Mouse (Mus musculus): ENCODE results near the gene Esrrg.
A peak's percentile ranks its signal among the peaks of the same experiment; 100 is the strongest.

Gene Esrrg

DNA sequence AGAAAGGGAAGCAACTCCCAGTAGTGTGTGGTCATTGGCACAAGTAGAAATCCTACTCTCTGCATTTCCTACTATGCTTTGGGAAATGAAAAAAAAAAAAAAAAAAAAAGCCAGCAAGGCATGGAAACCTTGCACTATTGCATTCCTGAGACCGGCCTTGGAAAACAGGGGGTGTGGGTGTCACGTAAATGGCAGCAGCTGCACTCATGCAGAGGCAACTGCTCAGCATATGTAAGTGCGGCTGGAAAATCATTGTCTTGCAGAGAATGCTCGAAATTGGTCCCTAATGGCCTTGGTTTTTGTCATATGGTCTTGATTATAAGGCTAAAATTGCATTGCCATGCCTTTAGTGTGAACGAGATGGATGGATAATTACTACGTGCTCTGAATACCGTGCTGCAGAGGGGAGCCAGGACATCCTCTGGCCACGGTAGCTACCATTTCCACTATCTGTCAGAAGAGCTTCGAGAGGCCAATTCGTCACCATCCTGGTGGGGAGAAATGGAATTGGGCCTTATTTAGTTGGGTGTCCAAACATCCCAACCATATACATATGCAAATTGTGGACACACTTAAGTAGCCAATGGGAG is 171.1 kb downstream of the Esrrg start:
- peak; percentile 53 for DNase-seq

DNA sequence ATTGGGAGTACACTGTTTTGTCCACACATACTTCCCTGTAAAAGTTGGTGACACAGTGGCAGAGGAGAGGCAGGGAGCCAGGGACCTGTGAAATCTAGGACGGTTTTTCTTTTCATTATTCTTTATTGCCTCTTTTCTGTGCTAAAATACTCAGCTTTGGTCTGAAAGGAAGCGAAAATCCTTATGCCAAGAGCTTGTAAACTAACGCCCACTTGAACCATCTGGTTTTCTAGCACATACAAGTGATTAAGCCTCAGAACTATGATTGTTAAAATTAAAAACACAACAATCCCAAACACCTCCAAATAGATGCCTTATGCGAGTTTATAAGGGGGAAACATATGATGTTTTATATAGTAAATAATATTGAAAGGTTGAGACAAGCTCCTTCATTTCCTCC is 176.6 kb downstream of the Esrrg start:
- no peak for DNase-seq

GRCm38 (mm10) chr1:187787055-187788016 is 178.7 kb downstream of the Esrrg start:
- peak; percentile 29 for DNase-seq

DNA sequence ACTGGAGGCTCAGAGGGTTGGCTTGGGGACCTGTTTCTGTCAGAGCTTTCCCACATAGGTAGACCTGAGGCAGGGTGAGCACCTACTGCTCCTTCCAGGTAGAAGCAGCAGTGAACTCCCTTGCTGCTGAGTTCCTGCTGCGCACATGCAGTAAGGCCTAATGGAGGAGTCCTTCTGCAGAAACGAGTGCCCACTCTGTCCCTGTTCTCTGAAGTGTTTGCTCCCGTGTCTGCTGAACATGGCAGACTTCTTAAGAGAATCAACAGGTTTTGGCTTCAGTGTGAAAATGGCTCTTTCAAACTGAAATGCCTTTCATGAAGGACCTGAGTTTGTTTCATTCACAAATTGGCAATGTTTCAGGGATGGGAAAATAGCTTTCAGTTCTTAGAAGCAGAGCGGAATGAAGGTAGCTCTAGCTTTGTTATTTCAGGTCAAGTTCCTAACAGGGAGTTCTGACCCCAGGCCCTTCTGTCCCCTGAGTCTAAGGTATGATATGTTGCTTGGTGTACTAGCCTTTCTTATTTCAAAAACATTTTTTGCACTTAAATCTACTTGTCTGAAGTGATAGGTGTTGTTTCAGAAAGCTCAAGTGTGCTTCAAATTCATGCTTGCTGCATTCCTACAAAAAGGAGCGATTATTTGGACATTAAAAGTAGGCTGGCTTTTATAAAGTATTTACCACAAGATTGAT is 185.8 kb downstream of the Esrrg start:
- no peak for DNase-seq

DNA sequence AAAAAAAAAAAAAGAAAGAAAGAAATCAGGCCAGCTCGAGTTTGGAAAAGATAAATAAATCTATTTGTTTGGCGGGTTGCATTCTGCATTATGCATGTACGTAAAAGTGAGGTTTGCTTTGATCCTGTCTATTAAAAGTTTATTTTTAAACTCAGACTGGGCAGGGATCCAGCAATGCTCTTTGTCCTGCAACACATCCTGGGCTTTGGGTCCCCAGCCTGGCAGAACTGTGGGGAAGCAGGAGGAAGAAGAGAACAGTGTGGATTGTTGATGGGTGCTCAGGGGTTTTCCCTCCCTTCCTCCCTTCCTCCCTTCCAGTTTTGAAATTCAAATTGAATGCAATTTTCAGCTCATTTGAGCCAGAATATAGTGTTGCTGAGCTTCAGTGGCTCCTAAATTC is 187.0 kb downstream of the Esrrg start:
- DNase-seq: no peak

DNA sequence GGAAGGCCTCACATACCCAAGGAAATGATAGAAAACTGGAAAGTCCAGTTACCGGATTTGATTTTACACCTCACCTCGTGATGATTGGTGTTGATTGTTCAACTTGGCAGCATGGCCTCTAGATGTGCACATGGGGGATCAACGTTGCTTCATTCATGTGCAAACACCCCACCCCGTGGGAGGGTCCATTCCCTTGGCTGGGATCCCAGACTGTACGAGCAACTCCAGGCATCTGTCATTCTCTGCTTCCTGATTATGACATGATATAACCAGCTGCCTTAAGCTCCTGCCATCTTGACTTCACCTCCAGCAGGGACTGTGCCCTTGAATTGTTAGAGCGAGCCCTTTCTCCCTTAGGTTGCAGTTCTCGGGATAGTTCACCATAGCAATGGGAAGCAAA is 190.7 kb downstream of the Esrrg start:
- DNase-seq: no peak

DNA sequence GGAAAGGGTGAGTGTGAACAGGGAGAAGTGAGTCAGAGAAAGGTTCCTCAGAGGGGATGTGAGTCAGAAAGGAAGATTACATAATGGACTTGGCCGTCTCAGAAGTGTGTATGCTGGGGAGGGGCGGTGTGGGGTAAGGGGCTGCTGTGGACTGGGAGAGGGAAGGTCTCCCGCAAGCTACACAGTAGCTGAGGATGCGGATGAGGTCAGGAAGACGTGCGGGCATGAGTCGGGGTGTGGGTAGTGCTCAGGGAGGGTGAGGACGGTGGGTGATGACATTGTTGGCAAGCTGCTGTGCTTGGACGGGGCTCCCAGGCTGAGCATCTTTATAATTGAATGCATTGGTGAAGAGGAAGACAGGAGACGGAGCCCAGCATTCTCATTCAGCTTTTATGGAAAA is 192.2 kb downstream of the Esrrg start:
- DNase-seq: no peak

GRCm38 (mm10) chr1:187803566-187803965 is 195.0 kb downstream of the Esrrg start:
- DNase-seq: peak; percentile 20

DNA sequence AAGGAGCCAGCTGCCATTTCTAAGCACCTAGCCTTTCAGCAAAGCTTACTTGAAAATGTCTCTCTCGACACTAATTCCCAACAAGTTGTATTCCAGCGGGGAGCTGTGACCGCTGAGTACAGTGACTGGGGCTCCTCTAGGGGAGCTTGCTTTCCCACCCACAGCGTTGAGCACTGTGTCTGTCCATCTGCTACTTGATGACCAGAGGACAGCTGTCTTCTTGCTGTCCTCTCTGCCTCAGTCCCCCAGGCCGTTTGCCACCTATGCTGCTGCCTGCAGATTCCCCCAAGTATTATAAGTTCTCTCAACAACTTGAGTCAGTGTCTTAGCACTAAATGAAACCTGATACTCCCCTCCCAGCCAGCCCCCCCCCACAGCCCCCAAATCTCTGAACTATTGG is 195.4 kb downstream of the Esrrg start:
- peak; percentile 28 for DNase-seq

- no peak for DNase-seq
Measured at GRCm38 (mm10) chr1:187805001-187805400, 196.4 kb downstream of the Esrrg start.

- DNase-seq: peak; percentile 29
Measured at GRCm38 (mm10) chr1:187807477-187808390, 199.1 kb downstream of the Esrrg start.

DNA sequence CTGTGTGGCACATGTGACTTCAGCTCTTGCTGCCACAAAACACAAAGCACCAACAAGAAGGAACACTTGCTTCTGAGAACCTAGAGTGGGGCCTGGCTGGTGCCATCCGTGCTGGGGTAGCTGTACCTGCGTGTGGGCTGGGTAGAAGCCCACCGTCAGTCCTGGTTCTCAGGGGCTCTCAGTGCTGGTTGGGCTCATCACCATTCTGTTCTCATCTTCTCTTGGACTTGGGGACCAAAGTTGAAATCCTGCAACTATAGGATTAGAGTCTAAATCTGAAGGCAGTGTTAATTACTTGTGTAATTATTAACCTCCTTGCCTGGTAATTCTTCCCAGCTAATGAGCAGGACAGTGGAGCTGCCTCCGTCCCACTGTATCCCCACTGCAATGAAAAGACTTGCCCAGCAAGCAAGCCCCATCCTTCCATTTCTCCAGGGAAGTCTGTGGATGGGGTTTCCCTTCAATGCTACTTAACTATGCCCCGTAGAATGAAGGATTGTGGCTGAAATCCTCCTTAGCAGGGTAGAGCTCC is 199.9 kb downstream of the Esrrg start:
- no peak for DNase-seq

DNA sequence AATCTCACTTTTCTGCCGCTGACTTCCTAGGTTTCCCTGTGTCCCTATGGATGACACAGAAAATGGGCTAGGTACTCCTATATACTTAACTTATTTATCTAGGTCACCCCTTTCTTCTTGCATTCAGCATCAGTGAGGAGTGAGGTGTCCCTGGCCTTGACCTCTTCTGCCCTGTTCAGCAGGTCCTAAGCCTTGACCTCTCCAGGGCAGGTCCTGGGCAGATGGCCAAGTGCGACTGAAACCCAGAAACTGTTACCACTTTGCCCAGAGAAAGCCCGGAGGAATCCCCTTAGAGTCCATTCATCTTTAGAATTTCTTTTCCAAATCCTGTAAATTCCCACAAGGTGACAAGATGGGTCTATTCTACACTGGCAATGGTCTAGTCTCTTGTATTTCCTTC is 201.0 kb downstream of the Esrrg start:
- no peak for DNase-seq

DNA sequence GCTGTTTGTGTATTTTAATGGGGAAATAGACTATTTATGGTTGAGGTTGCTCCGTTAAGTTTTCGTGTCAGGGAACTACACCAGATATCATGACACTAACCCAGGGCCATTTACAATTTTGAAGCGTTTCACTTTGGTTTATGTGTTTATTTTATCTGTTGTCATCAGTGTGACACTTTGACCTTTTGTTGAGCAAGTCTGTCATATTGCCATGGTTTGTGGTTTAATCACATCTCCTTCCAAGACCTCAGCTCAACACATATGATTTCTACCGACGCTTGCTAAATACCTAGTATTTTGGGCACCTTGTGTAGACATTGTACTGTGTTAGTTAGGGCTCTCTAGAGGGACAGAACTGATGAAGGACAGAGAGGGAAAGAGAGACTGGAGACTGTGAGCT is 210.8 kb downstream of the Esrrg start:
- DNase-seq: no peak

- DNase-seq: peak; percentile 20
Measured at GRCm38 (mm10) chr1:187821368-187821811, 212.8 kb downstream of the Esrrg start.

DNA sequence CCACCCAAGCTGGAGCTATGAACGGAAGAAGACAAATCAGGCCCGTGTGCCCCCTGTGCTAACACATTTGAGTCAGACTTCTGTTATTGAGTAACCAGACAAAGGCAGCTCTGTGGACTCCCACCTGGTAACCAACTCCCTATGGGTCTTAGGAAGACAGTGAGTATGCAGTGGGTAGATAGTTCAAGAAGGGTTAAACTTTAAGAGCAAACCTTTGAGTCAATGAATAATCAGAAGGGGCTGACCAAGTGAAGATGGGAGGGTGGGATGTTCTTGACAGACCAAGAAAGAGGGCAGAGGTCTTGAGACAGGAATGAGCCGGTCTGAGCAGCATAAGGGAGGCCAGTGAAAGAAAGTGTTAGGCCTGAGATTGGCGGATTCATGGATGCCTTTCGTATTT is 214.8 kb downstream of the Esrrg start:
- no peak for DNase-seq

GRCm38 (mm10) chr1:187825421-187826097 is 217.0 kb downstream of the Esrrg start:
- DNase-seq: no peak

GRCm38 (mm10) chr1:187826140-187826539 is 217.5 kb downstream of the Esrrg start:
- no peak for DNase-seq

DNA sequence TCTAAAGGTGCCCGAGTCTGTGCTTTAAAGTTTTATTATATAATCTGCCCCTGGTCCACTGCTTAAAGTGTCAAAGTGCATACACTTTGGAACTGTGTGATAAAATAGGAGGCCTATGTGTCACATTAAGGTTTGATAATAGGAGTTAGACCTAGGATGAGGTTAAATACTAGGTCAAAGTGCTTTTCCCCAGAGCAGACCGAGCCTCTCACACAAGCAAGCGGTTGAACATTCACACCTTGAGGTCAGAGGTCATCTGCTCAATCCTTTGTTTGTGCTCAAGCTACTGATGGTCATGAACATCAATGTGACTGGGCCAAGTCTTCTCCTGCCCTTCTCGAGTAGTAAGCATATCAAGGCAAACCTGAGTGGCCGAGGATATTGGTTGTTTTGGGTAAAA is 218.3 kb downstream of the Esrrg start:
- no peak for DNase-seq

DNA sequence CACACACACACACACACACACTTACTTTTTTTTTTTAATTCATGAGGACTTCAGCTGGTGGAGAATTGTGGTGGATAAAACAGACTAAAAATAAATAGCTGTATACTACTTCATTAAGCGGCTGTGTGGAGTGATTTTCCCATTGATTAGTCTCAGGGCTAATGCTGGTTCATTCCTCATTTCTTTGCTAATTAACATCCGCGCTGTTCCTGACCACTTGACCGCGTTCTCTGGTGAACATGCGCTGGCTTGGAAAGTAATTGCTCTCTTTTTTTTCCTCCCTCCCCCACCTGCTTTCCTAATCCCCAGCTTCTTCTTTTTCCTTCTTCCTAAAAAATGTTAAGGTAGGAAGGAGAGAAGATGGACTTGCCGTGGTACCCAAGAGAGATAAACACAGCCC is 222.3 kb downstream of the Esrrg start:
- no peak for DNase-seq

GRCm38 (mm10) chr1:187832851-187833250 is 224.3 kb downstream of the Esrrg start:
- no peak for DNase-seq

DNA sequence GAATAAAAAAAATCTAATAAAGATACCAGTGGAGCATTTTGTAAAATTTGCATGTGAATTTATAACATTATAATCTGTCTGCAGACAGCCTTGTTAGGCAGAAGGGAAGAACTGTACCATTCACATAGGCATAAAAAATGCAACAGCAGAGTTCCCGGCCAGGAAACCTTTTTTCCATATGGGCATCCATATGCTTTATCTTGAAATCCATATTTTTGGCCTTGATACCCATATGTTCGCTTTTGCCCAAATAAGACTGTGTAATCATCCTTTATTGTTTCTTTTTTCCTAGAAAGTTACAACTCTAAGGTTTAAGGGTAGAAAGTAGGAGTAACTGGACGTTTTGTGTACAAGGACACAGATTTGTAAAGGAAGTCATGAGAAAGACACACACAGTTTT is 226.0 kb downstream of the Esrrg start:
- DNase-seq: no peak
